Mouse (Mus musculus) embryo, embryonic 10.5 days (tissue): ENCODE data around the gene Teddm2.
"Not testable (repeated sequence)": the region's sequence is repeated elsewhere in the genome, so short reads cannot be mapped to it uniquely, and the experiment has no call there.

Experiments used
- DNase-seq: peaks from one replicate; pipeline ENCODE4 v3.0.0-alpha.2; 2015; ENCODE audit warnings: low spot score

The Teddm2 gene

GRCm38 (mm10) chr1:153904236-153904635 lies 4.2 kb upstream of the Teddm2 start:
- no peak for DNase-seq

- DNase-seq = peak; percentile 61
Observed at GRCm38 (mm10) chr1:153903006-153903405, 3.0 kb upstream of the Teddm2 start.

- DNase-seq = peak; percentile 66
Observed at GRCm38 (mm10) chr1:153900860-153901730, 1.1 kb upstream of the Teddm2 start.

GRCm38 (mm10) chr1:153900381-153900780 lies 353 bp upstream of the Teddm2 start:
- no peak for DNase-seq

GRCm38 (mm10) chr1:153898989-153899730 lies 868 bp downstream of the Teddm2 start:
- DNase-seq = no peak

GRCm38 (mm10) chr1:153897196-153897595 lies 2.8 kb downstream of the Teddm2 start:
- no peak for DNase-seq

- DNase-seq = peak; percentile 89
Observed at GRCm38 (mm10) chr1:153894979-153895378, 5.0 kb downstream of the Teddm2 start.

- no peak for DNase-seq
Observed at GRCm38 (mm10) chr1:153894201-153894893, 5.7 kb downstream of the Teddm2 start.

- DNase-seq = no peak
Observed at GRCm38 (mm10) chr1:153893746-153894145, 6.3 kb downstream of the Teddm2 start.

GRCm38 (mm10) chr1:153891442-153891841 lies 8.6 kb downstream of the Teddm2 start, which contains the start of gene Teddm1a:
Gene Teddm1a (plus strand): TSS chr1:153891742.
- DNase-seq = no peak

- no peak for DNase-seq
Observed at GRCm38 (mm10) chr1:153890121-153890520, 9.9 kb downstream of the Teddm2 start.

- DNase-seq = no peak
Observed at GRCm38 (mm10) chr1:153886024-153886633, 13.9 kb downstream of the Teddm2 start.

GRCm38 (mm10) chr1:153880391-153880790 lies 19.6 kb downstream of the Teddm2 start:
- DNase-seq = not testable (repeated sequence)

- no peak for DNase-seq
Observed at GRCm38 (mm10) chr1:153874045-153874444, 26.0 kb downstream of the Teddm2 start, which contains the start of gene Teddm1b. Gene Teddm1b (plus strand): TSS chr1:153874345.

- no peak for DNase-seq
Observed at GRCm38 (mm10) chr1:153855946-153856345, 44.1 kb downstream of the Teddm2 start.

GRCm38 (mm10) chr1:153852696-153853095 lies 47.3 kb downstream of the Teddm2 start:
- DNase-seq = not testable (repeated sequence)

GRCm38 (mm10) chr1:153846867-153847266 lies 53.2 kb downstream of the Teddm2 start:
- DNase-seq = peak; percentile 77

GRCm38 (mm10) chr1:153846420-153846819 lies 53.6 kb downstream of the Teddm2 start:
- no peak for DNase-seq

GRCm38 (mm10) chr1:153844042-153844441 lies 56.0 kb downstream of the Teddm2 start, which contains the start of gene Rgsl1:
Gene Rgsl1 (minus strand): TSS chr1:153844142.
- DNase-seq = no peak

- no peak for DNase-seq
Observed at GRCm38 (mm10) chr1:153842121-153842740, 57.8 kb downstream of the Teddm2 start.

- DNase-seq = no peak
Observed at GRCm38 (mm10) chr1:153836036-153836435, 64.0 kb downstream of the Teddm2 start.
